Comparison of ENCODE assay signal across 24 mouse cellular contexts in genomic region chr2:91655388-91655787, GRCm38 (mm10). TPM values are rescaled to one million over a fixed set of nuclear protein-coding genes. Genes with fewer than 3 reads are reported as not detected.
DNase-seq lines count a peak whose midpoint lies in the region; ATAC-seq and TF ChIP-seq lines count a peak whose summit lies in the region.
"Had no signal": no experiment of that assay in that cellular context is flagged by ENCODE, and none has a peak within 500 bp of the region (broad histone marks: within the 10 kb centered on the region; RNA-seq: fewer than 3 reads in every experiment).

No protein-coding gene starts in this region.

- ATAC-seq in heart, embryonic 16.5 days (replicated peaks; ENCODE audit: extremely low read depth, insufficient read depth, low FRiP score), result no peak
- ATAC-seq: forebrain, embryonic 14.5 days; hindbrain, postnatal 0 days had no signal

- H3K36me3 ChIP-seq in heart, embryonic 10.5 days, result peaks cover 78% of the 10 kb centered on the region
- peaks cover 29% of the 10 kb centered on the region for H3K36me3 ChIP-seq in heart, embryonic 16.5 days (ENCODE audit: control insufficient read depth, insufficient read depth)
- H3K36me3 ChIP-seq in heart, adult 2 months (ENCODE audit: control insufficient read depth, insufficient read depth, low read length), result no peaks in the 10 kb centered on the region

- 53% methylated on average over 5 of the region's 5 CpGs for WGBS in heart, embryonic 10.5 days
- 41% methylated on average over 5 of the region's 5 CpGs for WGBS in heart, embryonic 16.5 days
- 49% methylated on average over 5 of the region's 5 CpGs for WGBS in heart, adult 2 months

- no peaks in the 10 kb centered on the region for H3K9me3 ChIP-seq in heart, embryonic 10.5 days
- no peaks in the 10 kb centered on the region for H3K9me3 ChIP-seq in heart, embryonic 16.5 days (replicated peaks; ENCODE audit: control insufficient read depth, low read length)
- H3K9me3 ChIP-seq: embryonic facial prominence, embryonic 15.5 days; limb, embryonic 15.5 days had no signal

- no peak for DNase-seq in heart, embryonic 10.5 days (ENCODE audit: low spot score)
- no peak for DNase-seq in heart, adult 18-20 months
- DNase-seq in heart, adult 2 months, result no peak
- DNase-seq in lung, postnatal 36 days, result peak; percentile 17
- no peak for DNase-seq in lung, adult 18-20 months
- DNase-seq in cerebellum, postnatal 10 days, result no peak
- DNase-seq in adrenal gland, postnatal 4 days (ENCODE audit: low spot score in 2 of 2), result no peak
- DNase-seq: adrenal gland, postnatal 25 days; cerebellum, adult 9-10 months; gastrocnemius, adult 2 months; kidney, adult 2 months; kidney, postnatal 10 days; left cerebral cortex, postnatal 4 days; right cerebral cortex, adult 18-20 months; right cerebral cortex, postnatal 4 days had no signal

- TF ChIP-seq POLR2A in heart, adult 2 months (IDR thresholded peaks at IDR 0.05; ENCODE audit: insufficient read depth, low read depth, low read length), result no peak

- 0 out of 2 replicates have a peak overlapping the region, but pooled peaks have one; percentile 34 for H3K9ac ChIP-seq in heart, embryonic 16.5 days (ENCODE audit: low read length)
- no peak overlapping the region for H3K9ac ChIP-seq in heart, adult 2 months (ENCODE audit: low read depth, low read length)
- H3K9ac ChIP-seq: embryonic facial prominence, embryonic 15.5 days; limb, embryonic 15.5 days; liver, embryonic 14.5 days had no signal

- intact Hi-C loops in heart, adult 2 months (cut with DNase I), result no loop called here

- H3K27me3 ChIP-seq in heart, embryonic 10.5 days (ENCODE audit: insufficient read depth, poor library complexity, severe bottlenecking), result no peaks in the 10 kb centered on the region
- no peaks in the 10 kb centered on the region for H3K27me3 ChIP-seq in heart, embryonic 16.5 days (ENCODE audit: control insufficient read depth, insufficient read depth, low read length)
- H3K27me3 ChIP-seq in heart, adult 2 months (ENCODE audit: control insufficient read depth, insufficient read depth, low read length), result no peaks in the 10 kb centered on the region
- H3K27me3 ChIP-seq: embryonic facial prominence, embryonic 15.5 days; limb, embryonic 15.5 days had no signal

- H3K79me2 ChIP-seq in heart, adult 2 months (replicated peaks; ENCODE audit: control insufficient read depth, insufficient read depth, low read length), result 0 out of 2 replicates have a peak, but pooled peaks cover under 1% of the 10 kb centered on the region

- peak overlapping the region; percentile 93 for H3K27ac ChIP-seq in heart, embryonic 10.5 days
- peak overlapping the region; percentile 81 for H3K27ac ChIP-seq in heart, embryonic 16.5 days (ENCODE audit: low read length)
- H3K27ac ChIP-seq in heart, adult 2 months, result no peak overlapping the region
- H3K27ac ChIP-seq: embryonic facial prominence, embryonic 15.5 days; gastrocnemius, adult 2 months; hindbrain, postnatal 0 days; limb, embryonic 15.5 days; liver, embryonic 14.5 days had no signal

- TF ChIP-seq EP300 in heart, adult 2 months (IDR thresholded peaks at IDR 0.05; ENCODE audit: insufficient read depth, low read depth, low read length), result no peak

- 0 out of 2 replicates have a peak overlapping the region, but pooled peaks have one; percentile 5 for H3K4me2 ChIP-seq in heart, embryonic 16.5 days (ENCODE audit: low read depth, low read length)
- H3K4me2 ChIP-seq: embryonic facial prominence, embryonic 15.5 days; limb, embryonic 15.5 days; midbrain, embryonic 11.5 days had no signal

- H3K4me1 ChIP-seq in heart, embryonic 10.5 days, result peaks cover 66% of the 10 kb centered on the region
- H3K4me1 ChIP-seq in heart, embryonic 16.5 days (ENCODE audit: control insufficient read depth, insufficient read depth, low read length), result peaks cover 51% of the 10 kb centered on the region
- H3K4me1 ChIP-seq in heart, adult 2 months (ENCODE audit: control insufficient read depth, insufficient read depth, low read length), result peaks cover 8% of the 10 kb centered on the region

- TF ChIP-seq CTCF in heart, adult 2 months (IDR thresholded peaks at IDR 0.05), result no peak

- H3K4me3 ChIP-seq in heart, embryonic 10.5 days, result peak overlapping the region; percentile 13; the same call in 1 of the 2 replicates
- no peak overlapping the region for H3K4me3 ChIP-seq in heart, embryonic 16.5 days (ENCODE audit: low read length)
- no peak overlapping the region for H3K4me3 ChIP-seq in heart, adult 2 months
- H3K4me3 ChIP-seq: embryonic facial prominence, embryonic 15.5 days; gastrocnemius, adult 2 months; limb, embryonic 15.5 days had no signal

RNA-seq across cellular contexts. Expression of gene Arhgap1, which starts 5.7 kb away (rescaled TPM):
- polyA plus RNA-seq in heart, embryonic 10.5 days (2016; fragmentation: Nextera tagmentation; extraction: Ambion mirVana), result 212 and 229 TPM in 2 replicates
- 10 to 100 TPM; 22.1 to 26.5 TPM for total RNA-seq in heart, adult 18-20 months (2021)
- polyA plus RNA-seq in heart, embryonic 16.5 days (2015; fragmentation: Nextera tagmentation; extraction: Ambion mirVana), result 120 and 122 TPM in 2 replicates
- 10 to 100 TPM; 18.6 to 20.7 TPM for total RNA-seq in heart, adult 2 months (2021)
- polyA plus RNA-seq in heart, adult 2 months (2012; rRNA removed), result 39.0 and 39.7 TPM in 2 replicates
- 10 to 100 TPM; 89.4 to 90.6 TPM for total RNA-seq in adrenal gland, postnatal 4 days (2021)

RNA-seq across cellular contexts. Expression of gene Zfp408, which starts 5.8 kb away (rescaled TPM):
- polyA plus RNA-seq in heart, embryonic 10.5 days (2016; fragmentation: Nextera tagmentation; extraction: Ambion mirVana), result 7.4 and 10.4 TPM in 2 replicates
- total RNA-seq in heart, adult 18-20 months (2021), result 1 to 10 TPM; 3.6 to 4.6 TPM
- 7.2 and 7.9 TPM in 2 replicates for polyA plus RNA-seq in heart, embryonic 16.5 days (2015; fragmentation: Nextera tagmentation; extraction: Ambion mirVana)
- total RNA-seq in heart, adult 2 months (2021), result 1 to 10 TPM; 4.0 to 4.2 TPM
- polyA plus RNA-seq in heart, adult 2 months (2012; rRNA removed), result 5.3 and 6.2 TPM in 2 replicates
- total RNA-seq in adrenal gland, postnatal 4 days (2021), result 10 to 100 TPM; 29.2 to 31.7 TPM

RNA-seq across cellular contexts. Expression of gene F2, which starts 19.2 kb away (rescaled TPM):
- 0.73 and 15.9 TPM in 2 replicates for polyA plus RNA-seq in heart, embryonic 10.5 days (2016; fragmentation: Nextera tagmentation; extraction: Ambion mirVana)
- total RNA-seq in heart, adult 18-20 months (2021), result not detected
- 0.55 and 0.89 TPM in 2 replicates for polyA plus RNA-seq in heart, embryonic 16.5 days (2015; fragmentation: Nextera tagmentation; extraction: Ambion mirVana)
- not detected for total RNA-seq in heart, adult 2 months (2021)
- 0.53 TPM in 1 of 2 replicates, not detected in the other for polyA plus RNA-seq in heart, adult 2 months (2012; rRNA removed)
- 100 to 1,000 TPM in 1 of 2 experiments, 1 to 10 TPM in 1; 4.0 to 135 TPM for total RNA-seq in adrenal gland, postnatal 4 days (2021)
- total RNA-seq: hindbrain, postnatal 0 days; layer of hippocampus, adult 18-20 months; midbrain, postnatal 0 days had no signal
- polyA plus RNA-seq: hindbrain, postnatal 0 days had no signal

RNA-seq across cellular contexts. Expression of gene Atg13, which starts 55.0 kb away (rescaled TPM):
- 20.5 and 22.3 TPM in 2 replicates for polyA plus RNA-seq in heart, embryonic 10.5 days (2016; fragmentation: Nextera tagmentation; extraction: Ambion mirVana)
- 10 to 100 TPM; 49.7 to 53.9 TPM for total RNA-seq in heart, adult 18-20 months (2021)
- 25.2 and 26.0 TPM in 2 replicates for polyA plus RNA-seq in heart, embryonic 16.5 days (2015; fragmentation: Nextera tagmentation; extraction: Ambion mirVana)
- 10 to 100 TPM; 43.1 to 54.1 TPM for total RNA-seq in heart, adult 2 months (2021)
- polyA plus RNA-seq in heart, adult 2 months (2012; rRNA removed), result 66.4 and 87.7 TPM in 2 replicates
- total RNA-seq in adrenal gland, postnatal 4 days (2021), result 10 to 100 TPM; 62.3 to 64.2 TPM

RNA-seq across cellular contexts. Expression of gene Harbi1, which starts 55.3 kb away (rescaled TPM):
- polyA plus RNA-seq in heart, embryonic 10.5 days (2016; fragmentation: Nextera tagmentation; extraction: Ambion mirVana), result 12.9 and 17.4 TPM in 2 replicates
- 1 to 10 TPM; 8.0 to 8.4 TPM for total RNA-seq in heart, adult 18-20 months (2021)
- 12.2 and 12.5 TPM in 2 replicates for polyA plus RNA-seq in heart, embryonic 16.5 days (2015; fragmentation: Nextera tagmentation; extraction: Ambion mirVana)
- 1 to 10 TPM; 7.1 to 8.5 TPM for total RNA-seq in heart, adult 2 months (2021)
- polyA plus RNA-seq in heart, adult 2 months (2012; rRNA removed), result 3.2 and 3.9 TPM in 2 replicates
- 10 to 100 TPM; 13.5 to 14.6 TPM for total RNA-seq in adrenal gland, postnatal 4 days (2021)

Comparison
In these comparisons a context has a peak if more than half of its experiments do, and no peak if none do; other contexts are left out.
1. RNA of gene Zfp408, which starts 5.8 kb away (total RNA-seq): 29.2 to 31.7 TPM in adrenal gland, postnatal 4 days; 3.6 to 4.6 TPM in heart, adult 18-20 months and 4.0 to 4.2 TPM in heart, adult 2 months; every median in the first group is over 4 times any median in the second.
2. RNA of gene F2, which starts 19.2 kb away (total RNA-seq): 4.0 to 135 TPM in adrenal gland, postnatal 4 days; not detected in heart, adult 2 months and not detected in heart, adult 18-20 months; every median in the first group is over 4 times any median in the second.